Mouse (Mus musculus): ENCODE results near the gene Ttc21a.
"Not testable (repeated sequence)": the region's sequence is repeated elsewhere in the genome, so short reads cannot be mapped to it uniquely, and the experiment has no call there.

Ttc21a gene

GRCm38 (mm10) chr9:119999636-120000035 is 62.2 kb downstream of the Ttc21a start:
- DNase-seq: no peak

DNA sequence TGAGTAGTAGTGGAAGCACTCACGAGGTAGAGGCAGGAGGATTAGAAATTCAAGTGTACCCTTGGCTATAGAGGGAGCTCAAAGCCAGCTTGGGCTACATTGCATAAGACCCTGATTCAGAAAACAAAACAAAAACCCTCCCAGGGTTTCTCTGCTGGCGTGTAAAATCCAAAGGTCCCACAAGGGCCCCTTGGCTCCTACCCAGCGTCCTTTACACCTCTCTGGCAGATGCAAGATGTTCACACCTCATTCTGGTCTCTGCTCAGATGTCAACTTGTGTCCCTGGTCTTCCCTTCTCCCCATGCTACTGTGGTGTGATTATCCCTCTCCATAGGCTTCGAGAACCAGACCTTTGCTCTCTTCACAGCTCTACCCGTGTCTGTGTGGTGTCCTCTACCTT is 63.4 kb downstream of the Ttc21a start:
- no peak for DNase-seq

DNA sequence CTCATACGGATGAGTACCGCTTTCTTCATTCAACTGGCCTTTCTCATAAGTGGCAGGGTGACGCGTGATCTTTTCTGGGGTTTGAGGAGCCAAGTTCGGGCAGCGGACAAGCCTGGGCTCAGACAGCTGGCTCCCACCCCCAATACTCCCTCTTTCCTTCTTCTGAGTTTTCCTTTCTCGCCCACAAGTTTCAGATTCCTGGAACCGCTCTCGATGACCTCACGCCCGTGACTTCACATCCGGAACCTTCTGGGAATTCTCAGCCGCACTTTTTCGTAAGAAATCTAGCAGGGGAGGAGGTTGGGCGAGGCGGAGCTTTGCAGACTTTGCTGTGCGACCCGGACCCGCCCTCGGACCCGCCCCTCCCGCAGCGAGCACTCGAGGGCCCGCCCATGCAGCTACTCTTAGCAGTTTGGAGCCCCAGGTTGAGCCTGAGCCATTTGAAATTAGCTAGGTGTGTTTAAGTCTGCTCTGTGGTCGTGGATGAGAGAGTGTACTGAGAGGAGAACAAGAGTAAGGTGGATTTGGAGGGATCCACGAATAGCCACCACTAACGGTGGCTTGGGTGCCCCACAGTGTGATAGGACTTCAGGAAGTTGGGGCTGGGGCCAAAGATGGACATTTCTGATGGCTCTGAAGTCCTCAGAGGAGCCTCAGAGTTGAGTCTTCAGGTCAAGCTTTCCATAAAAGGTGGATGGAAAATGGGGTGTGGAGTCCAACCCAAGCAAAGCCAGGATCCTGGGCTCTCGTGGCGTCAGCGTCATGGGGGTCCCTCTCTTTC is 64.7 kb downstream of the Ttc21a start:
- DNase-seq: peak; percentile 74 to 76

DNA sequence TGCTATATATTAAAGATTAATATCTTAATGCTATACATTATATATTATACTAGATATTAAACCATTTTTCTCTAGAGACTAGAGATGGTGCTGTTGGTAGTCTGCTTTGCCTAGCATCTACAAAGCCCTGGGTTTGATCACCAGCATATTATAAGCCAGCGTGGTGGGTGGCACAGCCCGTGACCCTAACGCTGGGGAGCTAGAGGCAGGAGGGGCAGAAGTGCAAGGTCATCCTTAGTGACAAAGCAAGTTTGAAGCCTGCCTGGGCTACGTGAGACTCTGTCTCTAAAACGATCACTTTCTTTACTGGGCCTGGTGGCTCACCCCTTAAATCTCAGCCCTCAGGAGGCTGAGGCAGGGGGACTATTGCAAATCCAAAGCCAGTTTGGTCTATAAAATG is 65.5 kb downstream of the Ttc21a start:
- DNase-seq: no peak

- DNase-seq: no peak
Observed at GRCm38 (mm10) chr9:120005936-120006335, 68.5 kb downstream of the Ttc21a start.

DNA sequence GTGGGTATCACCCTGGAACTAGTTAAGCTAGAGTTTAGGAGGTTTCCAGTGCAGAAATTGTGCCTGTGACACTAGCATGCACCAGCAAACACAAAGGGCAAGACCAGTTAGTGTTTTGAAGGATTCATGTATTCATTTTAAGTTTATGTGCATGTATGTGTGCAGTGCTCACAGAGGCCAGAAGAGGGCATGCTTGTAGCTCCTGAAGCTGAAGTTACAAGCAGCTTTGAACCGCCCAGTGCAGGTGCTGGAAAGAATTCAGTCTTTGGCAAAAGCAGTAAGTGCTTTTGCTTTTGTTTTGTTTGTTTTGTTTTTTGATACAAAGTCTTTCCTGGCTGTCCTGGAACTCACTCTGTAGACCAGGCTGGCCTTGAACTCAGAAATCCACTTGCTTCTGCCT is 70.4 kb downstream of the Ttc21a start:
- DNase-seq: no peak

- DNase-seq: no peak
Observed at GRCm38 (mm10) chr9:120009226-120009841, 71.9 kb downstream of the Ttc21a start.

- no peak for DNase-seq
Observed at GRCm38 (mm10) chr9:120009871-120010270, 72.5 kb downstream of the Ttc21a start.

DNA sequence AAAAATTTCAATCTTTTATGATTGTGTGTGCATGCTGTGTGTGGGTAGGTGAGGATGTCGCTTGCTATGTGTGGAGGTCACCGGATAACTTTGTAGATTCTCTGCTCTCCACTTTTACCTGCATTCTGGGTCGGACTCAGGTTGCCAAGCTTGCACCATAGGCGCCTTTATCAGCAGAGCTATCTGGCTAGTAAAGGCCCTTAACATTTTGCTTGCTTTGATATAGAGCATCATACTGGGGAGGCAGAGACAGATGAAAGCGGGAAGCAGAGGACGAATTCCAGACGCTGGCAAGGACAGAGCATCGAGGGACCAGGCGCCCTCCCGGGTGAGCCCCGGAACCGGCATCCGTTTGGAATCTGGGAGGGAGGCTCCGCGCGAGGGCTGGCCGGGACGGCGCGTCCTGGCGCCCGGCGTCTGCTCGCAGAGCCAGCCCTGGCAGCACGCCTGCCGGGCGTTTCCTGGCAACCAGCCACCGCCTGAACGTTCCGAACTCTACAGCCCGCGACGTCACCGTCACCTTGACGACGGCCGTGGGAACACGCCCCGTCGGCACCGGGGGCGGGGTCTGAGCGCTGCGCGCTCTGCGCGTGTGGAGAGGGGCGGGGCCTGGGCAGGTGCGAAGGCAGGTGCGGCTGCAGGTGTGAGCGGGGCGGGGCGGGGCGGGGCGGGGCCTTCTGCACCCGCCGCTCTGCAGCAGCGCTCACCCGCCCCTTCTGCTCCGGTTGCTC is 73.5 kb downstream of the Ttc21a start:
- peak; percentile 93 to 95 for DNase-seq

- peak; percentile 36 to 62 for DNase-seq
Observed at GRCm38 (mm10) chr9:120011533-120011932, 74.1 kb downstream of the Ttc21a start.

DNA sequence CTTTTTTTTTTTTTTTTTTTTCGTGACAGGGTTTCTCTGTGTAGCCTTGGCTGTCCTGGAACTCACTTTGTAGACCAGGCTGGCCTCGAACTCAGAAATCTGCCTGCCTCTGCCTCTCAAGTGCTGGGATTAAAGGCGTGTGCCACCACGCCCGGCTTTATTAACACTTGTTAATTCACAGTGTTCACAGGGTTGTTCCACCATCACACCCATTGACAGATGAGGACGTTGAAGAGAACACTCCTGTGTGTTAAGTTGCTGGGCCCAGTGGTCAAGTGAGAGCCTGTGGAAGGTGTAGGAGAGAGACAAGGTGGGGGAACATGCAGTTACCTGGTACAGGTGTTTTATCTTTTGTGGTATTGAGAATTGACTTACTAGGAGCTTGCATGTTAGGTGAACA is 74.8 kb downstream of the Ttc21a start:
- not testable (repeated sequence) for DNase-seq

GRCm38 (mm10) chr9:120012781-120013180 is 75.4 kb downstream of the Ttc21a start:
- DNase-seq: no peak

- DNase-seq: no peak
Observed at GRCm38 (mm10) chr9:120013251-120013820, 75.9 kb downstream of the Ttc21a start.

DNA sequence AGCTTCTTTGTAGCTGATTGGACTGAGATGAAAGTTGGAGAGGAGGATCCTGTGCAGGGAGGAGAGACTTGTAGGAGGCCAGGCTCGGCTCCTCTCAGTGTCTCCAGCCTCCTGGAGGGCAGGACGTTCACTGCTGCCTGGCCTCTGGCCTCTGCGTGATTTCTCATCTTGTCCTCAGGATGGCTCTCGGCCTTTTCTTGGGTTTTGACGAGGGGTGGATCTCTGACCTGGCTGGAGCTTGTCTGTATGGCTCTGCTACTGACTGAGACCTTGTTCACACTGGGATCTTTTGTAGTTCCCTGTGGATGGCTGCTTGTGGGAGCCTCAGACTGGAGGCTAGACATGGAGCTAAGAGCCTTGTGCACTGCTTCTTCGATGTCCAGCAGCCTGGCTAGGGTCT is 77.4 kb downstream of the Ttc21a start:
- DNase-seq: no peak

DNA sequence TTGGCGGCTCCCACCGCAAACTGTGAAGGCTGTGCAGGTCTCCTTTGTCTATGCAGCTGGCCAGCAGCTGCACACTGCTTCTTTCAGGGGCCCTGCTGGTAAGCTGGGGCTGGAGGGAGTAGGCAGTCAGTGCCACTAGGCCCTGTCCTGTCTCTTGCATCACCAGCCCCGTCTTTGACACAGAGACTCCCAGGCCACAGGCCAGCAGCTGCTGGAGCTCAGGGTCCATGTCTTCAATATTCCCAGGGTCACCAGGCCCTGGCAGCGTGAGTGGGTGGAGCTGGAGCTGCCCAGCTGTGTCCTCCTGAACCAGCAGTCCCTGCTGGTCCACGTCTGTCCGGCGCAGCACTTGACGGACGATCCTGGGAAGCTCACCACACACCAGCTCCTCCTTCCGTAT is 79.5 kb downstream of the Ttc21a start:
- no peak for DNase-seq
